ENCODE assay signal across 21 mouse cellular contexts in the genomic region with DNA sequence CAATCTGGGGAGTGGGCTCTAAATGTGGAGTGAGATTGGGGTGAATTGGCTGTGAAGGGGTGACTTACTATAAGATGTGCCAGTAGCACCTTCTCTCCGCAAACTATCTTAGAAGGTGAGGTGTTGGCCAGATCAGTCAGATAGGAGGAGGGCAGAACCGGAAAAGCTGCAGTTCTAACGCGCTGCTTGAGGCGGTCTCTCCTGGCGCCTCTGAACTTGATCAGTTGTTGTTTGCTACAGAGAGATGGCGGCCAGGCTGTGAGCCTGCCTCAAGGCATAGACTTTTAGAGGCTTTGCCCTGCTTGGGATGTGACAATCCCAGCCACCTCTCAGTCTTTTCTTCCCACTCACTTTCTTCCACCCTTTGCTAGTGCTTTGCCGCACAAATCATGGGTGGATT. TPM values are rescaled to one million over a fixed set of nuclear protein-coding genes. Genes with fewer than 3 reads are reported as not detected.
DNase-seq lines count a peak whose midpoint lies in the region; ATAC-seq and TF ChIP-seq lines count a peak whose summit lies in the region.
"Had no signal": no experiment of that assay in that cellular context is flagged by ENCODE, and none has a peak within 500 bp of the region (broad histone marks: within the 10 kb centered on the region; RNA-seq: fewer than 3 reads in every experiment).

No protein-coding gene starts in this region.

- no peak for ATAC-seq in forebrain, embryonic 11.5 days (replicated peaks; ENCODE audit: low FRiP score)
- ATAC-seq in forebrain, embryonic 15.5 days (replicated peaks) = no peak
- no peak for ATAC-seq in hindbrain, embryonic 13.5 days (ENCODE audit: low FRiP score)
- no peak for ATAC-seq in midbrain, embryonic 14.5 days (ENCODE audit: low FRiP score, low TSS enrichment)
- no peak for ATAC-seq in heart, embryonic 11.5 days (replicated peaks; ENCODE audit: insufficient number of reproducible peaks, low FRiP score, low TSS enrichment)

- no peak for TF ChIP-seq CTCF in thymus, adult 2 months (IDR thresholded peaks at IDR 0.05; ENCODE audit: borderline replicate concordance, control insufficient read depth, extremely low read depth, insufficient read depth, low read length, poor library complexity)

- peak overlapping the region; percentile 9; the same call in 1 of the 2 replicates for H3K4me3 ChIP-seq in forebrain, embryonic 11.5 days (ENCODE audit: low read depth, low read length)
- H3K4me3 ChIP-seq in forebrain, embryonic 15.5 days = no peak overlapping the region
- H3K4me3 ChIP-seq in embryonic facial prominence, embryonic 10.5 days = no peak overlapping the region
- no peak overlapping the region for H3K4me3 ChIP-seq in hindbrain, embryonic 13.5 days
- H3K4me3 ChIP-seq in midbrain, embryonic 14.5 days (replicated peaks; ENCODE audit: low read depth, low read length) = peak overlapping the region; percentile 45; the same call in 1 of the 2 replicates
- no peak overlapping the region for H3K4me3 ChIP-seq in heart, embryonic 11.5 days (ENCODE audit: low read depth, low read length)
- H3K4me3 ChIP-seq in thymus, adult 2 months (ENCODE audit: control insufficient read depth, insufficient read depth, low read length) = no peak overlapping the region
- H3K4me3 ChIP-seq: liver, embryonic 15.5 days had no signal

- no peak overlapping the region; the same call in none of the 2 replicates for H3K9ac ChIP-seq in forebrain, embryonic 11.5 days (ENCODE audit: low read length)
- H3K9ac ChIP-seq in forebrain, embryonic 15.5 days (replicated peaks) = no peak overlapping the region
- H3K9ac ChIP-seq in hindbrain, embryonic 13.5 days = no peak overlapping the region
- no peak overlapping the region for H3K9ac ChIP-seq in midbrain, embryonic 14.5 days (replicated peaks; ENCODE audit: low read length)
- H3K9ac ChIP-seq in heart, embryonic 11.5 days (ENCODE audit: low read depth, low read length) = no peak overlapping the region
- H3K9ac ChIP-seq: limb, embryonic 12.5 days; liver, embryonic 15.5 days had no signal

- no peaks in the 10 kb centered on the region for H3K36me3 ChIP-seq in forebrain, embryonic 11.5 days (ENCODE audit: control insufficient read depth, insufficient read depth, low read length)
- no peaks in the 10 kb centered on the region for H3K36me3 ChIP-seq in forebrain, embryonic 15.5 days
- no peaks in the 10 kb centered on the region for H3K36me3 ChIP-seq in embryonic facial prominence, embryonic 10.5 days (replicated peaks)
- no peaks in the 10 kb centered on the region for H3K36me3 ChIP-seq in hindbrain, embryonic 13.5 days
- no peaks in the 10 kb centered on the region for H3K36me3 ChIP-seq in midbrain, embryonic 14.5 days (ENCODE audit: control insufficient read depth, insufficient read depth, low read length)
- no peaks in the 10 kb centered on the region for H3K36me3 ChIP-seq in heart, embryonic 11.5 days (ENCODE audit: control insufficient read depth, insufficient read depth, low read length)
- H3K36me3 ChIP-seq in thymus, adult 2 months (ENCODE audit: control insufficient read depth, insufficient read depth, low read length) = no peaks in the 10 kb centered on the region
- H3K36me3 ChIP-seq: G1E; limb, embryonic 12.5 days; liver, embryonic 15.5 days had no signal

- H3K9me3 ChIP-seq in forebrain, embryonic 11.5 days (ENCODE audit: control insufficient read depth, low read length) = no peaks in the 10 kb centered on the region
- H3K9me3 ChIP-seq in forebrain, embryonic 15.5 days = no peaks in the 10 kb centered on the region
- no peaks in the 10 kb centered on the region for H3K9me3 ChIP-seq in embryonic facial prominence, embryonic 10.5 days
- no peaks in the 10 kb centered on the region for H3K9me3 ChIP-seq in hindbrain, embryonic 13.5 days
- no peaks in the 10 kb centered on the region for H3K9me3 ChIP-seq in midbrain, embryonic 14.5 days (ENCODE audit: control insufficient read depth, low read length)
- H3K9me3 ChIP-seq in heart, embryonic 11.5 days (replicated peaks; ENCODE audit: control insufficient read depth, low read length) = no peaks in the 10 kb centered on the region
- H3K9me3 ChIP-seq: limb, embryonic 12.5 days; liver, embryonic 15.5 days had no signal

- no peak for DNase-seq in forebrain, embryonic 11.5 days (ENCODE audit: low spot score)
- DNase-seq in embryonic facial prominence, embryonic 10.5 days (ENCODE audit: low spot score) = peak; percentile 25
- no peak for DNase-seq in midbrain, embryonic 14.5 days
- DNase-seq in MN1 (ENCODE audit: low spot score) = no peak
- no peak for DNase-seq in thymus, adult 2 months
- DNase-seq: adrenal gland, postnatal 25 days; cerebellum, adult 9-10 months; embryo, embryonic 11 days; kidney, adult 18-20 months; kidney, postnatal 25 days; layer of hippocampus, adult 9-11 months; lung, postnatal 14 days; right cerebral cortex, postnatal 14 days had no signal

- H3K27me3 ChIP-seq in forebrain, embryonic 11.5 days (ENCODE audit: control insufficient read depth, insufficient read depth, low read length) = peaks cover 2% of the 10 kb centered on the region; the same call in 1 of the 2 replicates
- H3K27me3 ChIP-seq in forebrain, embryonic 15.5 days = peaks cover 18% of the 10 kb centered on the region
- peaks cover 98% of the 10 kb centered on the region for H3K27me3 ChIP-seq in embryonic facial prominence, embryonic 10.5 days (replicated peaks; ENCODE audit: low read depth, poor library complexity, severe bottlenecking)
- H3K27me3 ChIP-seq in hindbrain, embryonic 13.5 days = peaks cover 35% of the 10 kb centered on the region
- H3K27me3 ChIP-seq in midbrain, embryonic 14.5 days (ENCODE audit: control insufficient read depth, insufficient read depth, low read length) = 0 out of 2 replicates have a peak, but pooled peaks cover 3% of the 10 kb centered on the region
- H3K27me3 ChIP-seq in heart, embryonic 11.5 days (ENCODE audit: control insufficient read depth, insufficient read depth, low read length) = peaks cover 70% of the 10 kb centered on the region
- H3K27me3 ChIP-seq in thymus, adult 2 months (ENCODE audit: control insufficient read depth, insufficient read depth, low read length) = no peaks in the 10 kb centered on the region; the same call in 1 of the 2 replicates

- 21% methylated on average over 8 of the region's 8 CpGs for WGBS in forebrain, embryonic 11.5 days
- 26% methylated on average over 8 of the region's 8 CpGs for WGBS in forebrain, embryonic 15.5 days
- WGBS in embryonic facial prominence, embryonic 10.5 days = 22% methylated on average over 8 of the region's 8 CpGs
- 24% methylated on average over 8 of the region's 8 CpGs for WGBS in hindbrain, embryonic 13.5 days
- 30% methylated on average over 8 of the region's 8 CpGs for WGBS in midbrain, embryonic 14.5 days
- 12% methylated on average over 8 of the region's 8 CpGs for WGBS in heart, embryonic 11.5 days (ENCODE audit: insufficient replicate concordance)
- 9% methylated on average over 8 of the region's 8 CpGs for WGBS in thymus, adult 2 months

- TF ChIP-seq POLR2A in thymus, adult 2 months (IDR thresholded peaks at IDR 0.05; ENCODE audit: control insufficient read depth, extremely low read depth, insufficient read depth, low read length, poor library complexity) = no peak

- H3K4me1 ChIP-seq in forebrain, embryonic 11.5 days (replicated peaks; ENCODE audit: control insufficient read depth, insufficient read depth, low read length) = no peaks in the 10 kb centered on the region
- peaks cover 19% of the 10 kb centered on the region for H3K4me1 ChIP-seq in forebrain, embryonic 15.5 days
- peaks cover 7% of the 10 kb centered on the region; the same call in 1 of the 2 replicates for H3K4me1 ChIP-seq in embryonic facial prominence, embryonic 10.5 days
- no peaks in the 10 kb centered on the region for H3K4me1 ChIP-seq in hindbrain, embryonic 13.5 days (replicated peaks)
- no peaks in the 10 kb centered on the region for H3K4me1 ChIP-seq in midbrain, embryonic 14.5 days (ENCODE audit: control insufficient read depth, insufficient read depth, low read length)
- H3K4me1 ChIP-seq in heart, embryonic 11.5 days (ENCODE audit: control insufficient read depth, insufficient read depth, low read length) = no peaks in the 10 kb centered on the region
- no peaks in the 10 kb centered on the region for H3K4me1 ChIP-seq in thymus, adult 2 months (replicated peaks; ENCODE audit: control insufficient read depth, insufficient read depth, low read length)
- H3K4me1 ChIP-seq: limb, embryonic 12.5 days; liver, embryonic 15.5 days had no signal

- peak overlapping the region; percentile 27 for H3K4me2 ChIP-seq in forebrain, embryonic 11.5 days (ENCODE audit: low read depth, low read length, severe bottlenecking)
- H3K4me2 ChIP-seq in forebrain, embryonic 15.5 days (replicated peaks) = no peak overlapping the region
- H3K4me2 ChIP-seq in hindbrain, embryonic 13.5 days = 0 out of 2 replicates have a peak overlapping the region, but pooled peaks have one; percentile 10
- peak overlapping the region; percentile 58 for H3K4me2 ChIP-seq in midbrain, embryonic 14.5 days (ENCODE audit: low read length)
- no peak overlapping the region for H3K4me2 ChIP-seq in heart, embryonic 11.5 days
- H3K4me2 ChIP-seq: liver, embryonic 15.5 days had no signal

- no peak overlapping the region for H3K27ac ChIP-seq in forebrain, embryonic 11.5 days (ENCODE audit: low read depth, low read length)
- H3K27ac ChIP-seq in forebrain, embryonic 15.5 days (replicated peaks) = no peak overlapping the region
- H3K27ac ChIP-seq in embryonic facial prominence, embryonic 10.5 days (replicated peaks) = no peak overlapping the region
- H3K27ac ChIP-seq in hindbrain, embryonic 13.5 days = no peak overlapping the region
- no peak overlapping the region for H3K27ac ChIP-seq in midbrain, embryonic 14.5 days (replicated peaks; ENCODE audit: low read depth, low read length)
- H3K27ac ChIP-seq in heart, embryonic 11.5 days (ENCODE audit: low read depth, low read length) = no peak overlapping the region
- H3K27ac ChIP-seq in thymus, adult 2 months (ENCODE audit: control insufficient read depth, insufficient read depth, low read length) = no peak overlapping the region
- H3K27ac ChIP-seq: limb, embryonic 12.5 days; liver, embryonic 15.5 days had no signal

RNA-seq across cellular contexts. Expression of gene Zic3, which starts 6.4 kb away (rescaled TPM):
- 32.4 and 36.1 TPM in 2 replicates for polyA plus RNA-seq in forebrain, embryonic 11.5 days (2014; fragmentation: Nextera tagmentation; extraction: Ambion mirVana)
- 13.7 and 14.4 TPM in 2 replicates for polyA plus RNA-seq in forebrain, embryonic 15.5 days (2015; fragmentation: Nextera tagmentation; extraction: Ambion mirVana)
- 5.4 and 5.9 TPM in 2 replicates for polyA plus RNA-seq in embryonic facial prominence, embryonic 10.5 days (2016; fragmentation: Nextera tagmentation; extraction: Ambion mirVana)
- polyA plus RNA-seq in hindbrain, embryonic 13.5 days (2015; fragmentation: Nextera tagmentation; extraction: Ambion mirVana) = 17.4 and 23.2 TPM in 2 replicates
- 19.9 and 26.9 TPM in 2 replicates for polyA plus RNA-seq in midbrain, embryonic 14.5 days (2014; fragmentation: Nextera tagmentation; extraction: Ambion mirVana)
- not detected in 2 replicates for polyA plus RNA-seq in heart, embryonic 11.5 days (2014; fragmentation: Nextera tagmentation; extraction: Ambion mirVana)
- polyA plus RNA-seq in thymus, adult 2 months (2012; rRNA removed) = not detected in 2 replicates
- polyA plus RNA-seq: G1E; gonadal fat pad, adult 2 months; heart, embryonic 14.5 days; liver, embryonic 15.5 days had no signal

Comparison
In these comparisons a context has a peak if more than half of its experiments do, and no peak if none do; other contexts are left out.
1. H3K4me2 ChIP-seq: peak in forebrain, embryonic 11.5 days (single experiment), hindbrain, embryonic 13.5 days (single experiment) and midbrain, embryonic 14.5 days (single experiment); none in forebrain, embryonic 15.5 days (single experiment) and heart, embryonic 11.5 days (single experiment).
2. H3K4me3 ChIP-seq: peak in forebrain, embryonic 11.5 days (single experiment) and midbrain, embryonic 14.5 days (single experiment); none in forebrain, embryonic 15.5 days (single experiment), embryonic facial prominence, embryonic 10.5 days (single experiment), hindbrain, embryonic 13.5 days (single experiment), heart, embryonic 11.5 days (single experiment) and thymus, adult 2 months (single experiment).